Mouse (Mus musculus) lung, embryonic 14.5 days (tissue): ENCODE data around the gene Coro1a. TPM values are rescaled to one million over a fixed set of nuclear protein-coding genes. Genes with fewer than 3 reads are reported as not detected.

Experiments
- ATAC-seq: fragments of 200-750 bp; cut with Nextera tagmentation; 2 replicates; pipeline ENCODE4 v1.8.0; 2017; ENCODE audit warnings: mild to moderate bottlenecking, moderate TSS enrichment, moderate library complexity; ENCODE audit not compliant: insufficient read depth
- DNase-seq: peaks from one replicate; pipeline ENCODE4 v3.0.0-alpha.2; 2015
- H3K27ac ChIP-seq: fragments of 300-500 bp; sonication (generic); 2 replicates; pipeline ENCODE4 v1.5.1; 2014; ENCODE audit warnings: low read depth, mild to moderate bottlenecking, moderate library complexity
- H3K27me3 ChIP-seq: fragments of 300-500 bp; sonication (generic); 2 replicates; pipeline ENCODE4 v1.6.1; 2014; ENCODE audit warnings: low read length, control low read depth; ENCODE audit not compliant: insufficient read depth
- H3K36me3 ChIP-seq: fragments of 300-500 bp; sonication (generic); 2 replicates; pipeline ENCODE4 v1.6.1; 2014; ENCODE audit warnings: control low read depth; ENCODE audit not compliant: insufficient read depth
- H3K4me1 ChIP-seq: fragments of 300-500 bp; sonication (generic); 2 replicates; pipeline ENCODE4 v1.6.1; 2014; ENCODE audit warnings: antibody characterized with exemption, control low read depth; ENCODE audit not compliant: insufficient read depth
- H3K4me2 ChIP-seq: fragments of 300-500 bp; sonication (generic); 2 replicates; pipeline ENCODE4 v1.6.1; 2014; ENCODE audit warnings: mild to moderate bottlenecking
- H3K4me3 ChIP-seq: fragments of 300-500 bp; sonication (generic); 2 replicates; pipeline ENCODE4 v1.5.1; 2014; ENCODE audit warnings: low read depth, low read length
- H3K9ac ChIP-seq: fragments of 300-500 bp; sonication (generic); 2 replicates; pipeline ENCODE4 v1.6.1; 2014
- H3K9me3 ChIP-seq: fragments of 300-500 bp; sonication (generic); 2 replicates; pipeline ENCODE4 v1.6.1; 2016; ENCODE audit warnings: low read depth, low read length, control low read depth
- CTCF ChIP-seq: IDR thresholded peaks from 2 replicates; pipeline ENCODE4 v1.5.1; 2016; ENCODE audit warnings: antibody characterized with exemption, low read depth
- WGBS: fragments of 180-500 bp; shearing (Covaris S2); extraction: QIAGEN DNeasy Blood & Tissue Kit; methylation state at CpG from one replicate; pipeline ENCODE4 v1.1.7; 2014; 5-methylcytosine and 5-hydroxymethylcytosine counted together
- polyA plus RNA-seq: library from polyadenylated mRNA; unstranded; fragments of >200 nt; fragmentation: Nextera tagmentation; extraction: Ambion mirVana; gene quantifications from 2 replicates; pipeline ENCODE4 v1.2.1, GENCODE M21; 2014

The Coro1a gene
- 29.2 and 29.3 TPM in 2 replicates for polyA plus RNA-seq

DNA sequence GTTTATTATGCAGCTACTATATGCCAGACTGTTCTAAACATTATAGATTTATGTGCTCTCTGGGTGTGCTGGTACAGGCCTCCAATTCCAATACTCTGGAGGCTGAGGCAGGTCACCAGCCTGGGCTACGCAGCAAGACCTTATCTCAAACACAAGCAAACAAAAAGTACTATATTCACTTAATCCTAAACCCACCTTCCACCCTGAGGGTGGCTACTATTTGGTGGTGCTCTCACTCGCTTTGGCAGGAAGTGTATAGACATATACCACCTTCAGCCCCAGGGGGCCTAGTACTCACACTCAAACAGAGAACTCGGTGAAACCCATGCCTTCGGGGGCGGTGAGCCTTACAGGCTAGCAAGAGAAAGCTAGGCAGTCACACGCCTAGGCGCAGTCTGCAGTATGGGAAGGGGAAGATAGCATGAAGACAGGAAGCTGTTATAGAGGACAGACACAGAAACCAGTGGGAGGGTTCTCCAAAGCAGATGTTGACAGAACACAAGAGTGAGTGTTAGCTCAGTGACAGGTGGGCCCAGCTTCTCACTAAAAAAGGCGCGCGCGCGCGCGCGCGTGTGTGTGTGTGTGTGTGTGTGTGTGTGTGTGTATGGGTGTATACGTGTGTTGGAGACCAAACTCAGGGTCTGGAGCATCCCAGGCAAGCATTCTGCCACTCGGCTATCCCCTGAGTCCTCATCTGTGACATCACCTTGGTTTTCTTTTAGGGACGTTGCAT lies at the start of gene Coro1a:
Coro1a (minus strand) TSS at position 346 of the 733 bp plus-strand sequence.
- WGBS, result 81% methylated on average over 19 of the region's 19 CpGs
- TF ChIP-seq CTCF, result no peak
- H3K9ac ChIP-seq, result no peak within 1 kb of the TSS
- no peak for ATAC-seq
- H3K9me3 ChIP-seq, result no peaks in the 10 kb centered on the region
- no peaks in the 10 kb centered on the region for H3K4me1 ChIP-seq
- no peak for DNase-seq
- H3K27ac ChIP-seq, result no peak within 1 kb of the TSS
- H3K36me3 ChIP-seq, result no peaks in the 10 kb centered on the region
- no peak within 1 kb of the TSS for H3K4me3 ChIP-seq
- H3K4me2 ChIP-seq, result no peak within 1 kb of the TSS
- peaks cover 18% of the 10 kb centered on the region; the same call in 1 of the 2 replicates for H3K27me3 ChIP-seq

DNA sequence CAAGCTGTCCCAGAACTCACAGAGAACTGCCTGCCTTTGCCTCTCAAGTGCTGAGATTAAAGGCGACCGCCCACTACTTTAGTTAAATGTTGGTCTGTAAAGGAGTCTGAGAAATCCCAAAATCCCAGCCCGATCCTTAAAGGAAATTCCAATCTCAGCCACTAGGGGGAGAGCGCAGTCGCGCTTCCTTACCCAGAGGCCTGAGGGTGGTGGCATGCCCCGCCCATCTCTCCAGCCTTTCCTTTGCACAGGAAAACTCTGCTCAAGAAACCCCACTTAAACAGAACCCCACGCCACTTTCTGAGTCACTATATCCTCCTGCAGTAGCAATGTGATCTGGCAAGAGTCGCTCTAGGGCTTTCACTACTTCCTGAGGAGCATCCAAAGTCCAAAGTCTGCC lies 47.3 kb upstream of the Coro1a start:
- H3K4me1 ChIP-seq, result no peaks in the 10 kb centered on the region
- H3K27me3 ChIP-seq, result no peaks in the 10 kb centered on the region
- no peaks in the 10 kb centered on the region for H3K9me3 ChIP-seq
- H3K4me3 ChIP-seq, result no peak overlapping the region
- peak overlapping the region; percentile 44; the same call in 1 of the 2 replicates for H3K9ac ChIP-seq
- peak overlapping the region; percentile 72; the same call in 1 of the 2 replicates for H3K27ac ChIP-seq
- TF ChIP-seq CTCF, result peak; percentile 90
- DNase-seq, result peak; percentile 95
- 3% methylated on average over 9 of the region's 9 CpGs for WGBS
- peak; percentile 72 for ATAC-seq
- H3K36me3 ChIP-seq, result no peaks in the 10 kb centered on the region
- peak overlapping the region; percentile 40 for H3K4me2 ChIP-seq

DNA sequence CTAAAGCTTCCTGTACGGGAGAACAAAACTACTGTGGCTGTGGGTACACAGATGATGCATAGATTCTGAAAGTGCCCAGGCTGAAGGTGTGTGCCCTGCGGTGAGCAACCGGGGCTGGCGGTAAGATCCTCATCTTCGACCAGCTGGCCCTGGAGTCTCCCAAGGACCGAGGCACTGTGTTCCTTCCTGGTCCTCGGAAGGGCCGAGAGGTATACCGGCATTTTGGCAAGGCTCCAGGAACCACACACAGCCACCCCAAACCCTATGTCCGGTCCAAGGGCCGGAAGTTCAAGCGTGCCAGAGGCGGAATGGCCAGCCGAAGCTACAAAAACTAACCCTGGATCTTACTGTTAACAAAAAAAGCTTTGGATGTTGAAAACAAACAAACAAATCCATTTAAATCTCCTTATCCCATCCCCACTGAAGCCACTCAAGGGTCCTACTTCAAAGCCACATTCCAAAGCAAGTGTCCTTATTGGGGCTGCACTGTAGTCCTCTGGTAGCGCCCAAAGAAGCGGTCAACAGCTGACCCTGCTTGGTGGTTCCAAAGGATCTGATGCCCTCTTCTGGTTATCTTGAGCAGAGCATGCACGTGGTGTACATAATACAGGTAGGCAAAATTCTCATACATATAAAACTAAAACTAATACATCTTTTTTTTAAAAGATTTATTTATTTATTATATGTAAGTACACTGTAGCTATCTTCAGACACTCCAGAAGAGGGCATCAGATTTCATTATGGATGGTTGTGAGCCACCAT lies 42.2 kb upstream of the Coro1a start:
- Histone ChIP-seq H3K27ac (no peak overlapping the region), H3K4me3 (no peak overlapping the region), H3K4me1 (no peaks in the 10 kb centered on the region), H3K36me3 (no peaks in the 10 kb centered on the region), H3K4me2 (no peak overlapping the region), H3K9me3 (no peaks in the 10 kb centered on the region), H3K9ac (no peak overlapping the region), H3K27me3 (no peaks in the 10 kb centered on the region)
- no peak for ATAC-seq
- WGBS, result 88% methylated on average over 17 of the region's 17 CpGs
- no peak for TF ChIP-seq CTCF
- no peak for DNase-seq

DNA sequence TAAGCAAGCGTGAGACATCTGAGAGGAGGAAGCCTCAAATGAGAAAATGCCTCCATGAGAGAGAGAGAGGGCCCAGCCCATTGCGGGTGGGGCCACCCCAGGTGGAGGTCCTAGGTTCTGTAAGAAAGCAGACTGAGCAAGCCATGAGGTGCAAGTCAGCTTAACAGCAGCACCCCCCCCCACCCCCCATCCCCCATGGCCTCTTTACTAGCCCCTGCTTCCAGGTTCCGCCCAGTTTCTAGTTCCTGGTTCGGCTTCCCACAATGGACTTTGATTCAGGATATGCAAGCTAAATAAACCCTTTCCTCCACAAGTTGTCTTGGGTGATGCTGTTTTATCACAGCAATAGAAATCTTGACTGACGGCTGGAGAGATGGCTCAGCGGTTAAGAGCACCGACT lies 41.2 kb upstream of the Coro1a start:
- DNase-seq (no peak), ATAC-seq (no peak)
- Histone ChIP-seq H3K27me3 (no peaks in the 10 kb centered on the region), H3K4me1 (no peaks in the 10 kb centered on the region), H3K27ac (0 out of 2 replicates have a peak overlapping the region, but pooled peaks have one; percentile 24), H3K4me2 (no peak overlapping the region), H3K9me3 (no peaks in the 10 kb centered on the region), H3K9ac (no peak overlapping the region), H3K4me3 (no peak overlapping the region), H3K36me3 (no peaks in the 10 kb centered on the region)
- 65% methylated on average over 7 of the region's 7 CpGs for WGBS
- no peak for TF ChIP-seq CTCF

- Histone ChIP-seq H3K27ac (no peak overlapping the region), H3K9me3 (no peaks in the 10 kb centered on the region), H3K36me3 (no peaks in the 10 kb centered on the region), H3K4me1 (no peaks in the 10 kb centered on the region), H3K9ac (no peak overlapping the region), H3K4me3 (no peak overlapping the region), H3K27me3 (no peaks in the 10 kb centered on the region), H3K4me2 (no peak overlapping the region)
- DNase-seq, result no peak
- 18% methylated on average over 6 of the region's 6 CpGs for WGBS
- no peak for ATAC-seq
- TF ChIP-seq CTCF, result no peak
These were observed 39.2 kb upstream of the Coro1a start for GRCm38 (mm10) chr7:126746798-126747197.

DNA sequence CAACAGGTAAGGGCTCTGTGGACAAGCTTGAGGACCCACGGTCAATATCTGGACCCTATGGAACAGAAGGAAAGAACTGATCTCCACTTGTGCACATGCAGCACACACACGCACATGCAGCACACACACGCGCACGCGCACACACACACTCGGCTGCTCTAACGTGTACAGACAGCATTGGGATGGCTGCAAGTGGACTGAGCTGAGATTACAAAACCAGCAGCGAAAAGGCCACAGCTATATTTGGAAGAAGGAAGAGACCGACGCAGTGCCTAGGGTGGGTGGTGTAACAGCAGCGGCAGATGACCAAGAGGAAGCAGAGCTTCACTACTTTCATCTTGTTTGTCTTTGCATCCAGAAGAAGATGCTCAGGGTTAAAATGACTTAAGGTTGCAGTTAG lies 38.5 kb upstream of the Coro1a start:
- no peak for TF ChIP-seq CTCF
- H3K4me1 ChIP-seq, result no peaks in the 10 kb centered on the region
- no peak overlapping the region for H3K4me3 ChIP-seq
- H3K27ac ChIP-seq, result no peak overlapping the region
- WGBS, result 81% methylated on average over 12 of the region's 12 CpGs
- DNase-seq (no peak), ATAC-seq (no peak)
- H3K4me2 ChIP-seq, result no peak overlapping the region
- no peaks in the 10 kb centered on the region for H3K9me3 ChIP-seq
- no peaks in the 10 kb centered on the region for H3K36me3 ChIP-seq
- no peaks in the 10 kb centered on the region for H3K27me3 ChIP-seq
- H3K9ac ChIP-seq, result no peak overlapping the region

DNA sequence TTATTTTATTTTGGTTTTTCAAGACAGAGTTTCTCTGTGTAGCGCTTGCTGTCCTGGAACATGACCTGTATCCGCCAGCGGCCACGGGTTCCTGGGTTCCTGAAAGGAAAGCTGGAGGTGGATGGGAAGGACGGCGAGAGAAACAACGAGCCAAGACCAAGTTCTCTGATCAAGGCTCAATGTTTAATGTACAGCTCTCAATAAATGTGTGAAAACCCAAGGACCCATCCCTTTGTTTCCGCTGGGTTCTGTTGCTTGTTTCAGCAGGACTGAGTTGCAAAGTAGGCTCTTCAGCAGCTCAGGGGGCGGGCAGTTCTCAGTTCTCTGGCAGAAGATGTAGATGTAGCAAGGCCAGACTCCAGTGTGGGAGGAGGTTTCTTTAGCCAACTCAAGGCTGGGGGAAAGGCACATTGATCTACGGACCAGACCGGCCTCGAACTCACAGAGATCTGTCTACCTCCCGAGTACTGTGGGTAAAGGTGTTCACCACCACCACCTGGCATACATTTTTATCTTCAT lies 34.4 kb upstream of the Coro1a start:
- Histone ChIP-seq H3K9me3 (no peaks in the 10 kb centered on the region), H3K36me3 (no peaks in the 10 kb centered on the region), H3K9ac (no peak overlapping the region), H3K27ac (no peak overlapping the region), H3K4me3 (no peak overlapping the region), H3K27me3 (no peaks in the 10 kb centered on the region), H3K4me2 (no peak overlapping the region), H3K4me1 (no peaks in the 10 kb centered on the region)
- 87% methylated on average over 13 of the region's 13 CpGs for WGBS
- DNase-seq (no peak), ATAC-seq (no peak)
- no peak for TF ChIP-seq CTCF
